Mouse (Mus musculus) liver, adult 2 months (tissue): Measurements from ENCODE around the gene Tdg.
"Not testable (repeated sequence)": the region's sequence is repeated elsewhere in the genome, so short reads cannot be mapped to it uniquely, and the experiment has no call there.

Experiments used
- CTCF ChIP-seq: fragments of 200-500 bp; IDR thresholded peaks from 2 replicates; pipeline ENCODE4 v1.5.1; 2011; ENCODE audit warnings: low read depth, low read length, control low read depth
- POLR2A ChIP-seq: fragments of 200-500 bp; IDR thresholded peaks from 2 replicates; pipeline ENCODE4 v1.6.1; 2011; ENCODE audit warnings: low read length, control low read depth; ENCODE audit not compliant: insufficient read depth; ENCODE audit errors: extremely low read depth

- TF ChIP-seq CTCF, POLR2A: not testable (repeated sequence)
These were observed 40.0 kb upstream of the Tdg start for GRCm38 (mm10) chr10:82589673-82590072.
